Mouse (Mus musculus): ENCODE data around the gene Usp5. TPM values are rescaled to one million over a fixed set of nuclear protein-coding genes. Genes with fewer than 3 reads are reported as not detected.
A peak's percentile ranks its signal among the peaks of the same experiment; 100 is the strongest.

The Usp5 gene
- polyA plus RNA-seq, 2 experiments = 105 to 115 TPM

DNA sequence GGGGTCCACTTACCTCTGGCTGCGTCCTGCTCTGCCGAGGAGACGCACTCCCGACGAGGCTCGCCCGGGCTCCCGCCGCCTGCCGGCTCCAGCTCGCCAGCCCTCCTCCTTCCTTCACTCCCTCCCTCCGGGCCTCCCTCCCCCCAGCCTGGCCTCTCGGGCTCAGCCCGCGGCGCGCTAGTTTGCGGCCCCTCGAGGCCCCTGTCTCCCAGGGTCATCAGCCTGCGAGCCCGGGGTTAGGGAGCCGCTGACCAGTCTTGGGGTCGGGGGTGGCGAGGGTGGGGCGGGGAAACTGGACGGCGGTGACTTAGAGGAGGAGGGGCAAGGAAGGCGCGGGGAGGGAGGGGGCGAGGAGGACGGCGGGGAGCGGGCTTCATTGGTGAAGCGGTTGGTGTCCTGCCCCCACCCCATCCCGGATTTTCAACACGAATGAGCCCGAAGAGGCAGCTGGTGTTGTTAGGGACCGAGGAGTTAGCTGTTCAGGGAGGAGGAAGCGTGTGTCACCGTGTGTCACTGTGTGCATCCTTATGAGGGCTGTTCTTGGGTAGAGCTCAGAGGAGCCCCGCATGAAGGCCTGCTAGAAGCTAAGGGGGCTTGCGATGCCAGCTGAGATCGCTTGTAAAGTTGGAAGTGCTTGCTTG lies 34.5 kb upstream of the Usp5 start, which contains the start of gene Gpr162:
Gene Gpr162 (minus strand): TSS at position 326 of the 641 bp plus-strand sequence.
- peak within 1 kb of the TSS; percentile 56 for H3K4me3 ChIP-seq (replicated peaks; ENCODE audit: low read length)
- H3K9ac ChIP-seq (ENCODE audit: low read depth, low read length, severe bottlenecking) = peak within 1 kb of the TSS; percentile 65
- no peaks in the 10 kb centered on the region for H3K27me3 ChIP-seq (ENCODE audit: control insufficient read depth, insufficient read depth, low read length)
- DNase-seq (ENCODE audit: low spot score) = peak; percentile 60
- peak within 1 kb of the TSS; percentile 95 for H3K4me2 ChIP-seq (replicated peaks; ENCODE audit: low read depth, low read length, severe bottlenecking)
- 0 out of 2 replicates have a peak, but pooled peaks cover 8% of the 10 kb centered on the region for H3K36me3 ChIP-seq (ENCODE audit: control insufficient read depth, insufficient read depth, low read length)
- peak; percentile 73 for ATAC-seq (ENCODE audit: low FRiP score, low read depth)
- under 1% methylated on average over 23 of the region's 43 CpGs for WGBS
- 0 out of 2 replicates have a peak, but pooled peaks have one; percentile 1 for TF ChIP-seq POLR2A (IDR thresholded peaks at IDR 0.05; ENCODE audit: borderline replicate concordance, extremely low read depth, insufficient read depth, insufficient read length)
- H3K9me3 ChIP-seq (ENCODE audit: control insufficient read depth, low read length) = no peaks in the 10 kb centered on the region
- peak within 1 kb of the TSS; percentile 52; the same call in 1 of the 2 replicates for H3K27ac ChIP-seq (replicated peaks; ENCODE audit: low read depth, low read length)
- H3K4me1 ChIP-seq (ENCODE audit: control insufficient read depth, insufficient read depth, low read length) = peaks cover 17% of the 10 kb centered on the region; the same call in 1 of the 2 replicates

DNA sequence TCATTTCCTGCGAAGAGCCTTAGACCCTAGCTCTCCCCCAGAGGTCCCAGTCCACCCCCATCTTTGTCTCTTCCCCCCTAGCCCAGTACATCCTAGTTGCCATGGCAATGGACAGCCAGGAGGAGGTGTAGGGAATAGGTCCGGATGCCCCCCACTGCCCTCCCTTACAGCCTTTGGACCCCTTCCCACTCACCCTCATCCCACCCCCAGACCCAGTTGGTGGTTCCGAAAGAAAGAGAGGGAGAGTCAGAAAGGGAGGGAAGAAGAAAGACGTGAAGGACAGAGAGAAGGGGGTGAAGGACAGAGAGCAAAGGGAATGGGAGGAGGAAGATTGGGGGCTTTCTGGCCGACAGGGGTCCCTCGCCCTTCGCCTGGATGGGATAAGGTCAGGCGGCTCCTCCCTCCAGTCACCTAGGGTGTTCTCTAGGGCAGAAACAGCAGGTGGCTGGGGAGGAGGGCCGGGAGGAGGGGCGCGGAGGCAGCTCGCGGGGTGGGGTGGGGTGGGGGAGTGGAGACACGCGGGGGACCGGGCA lies 33.9 kb upstream of the Usp5 start:
- Histone ChIP-seq H3K27ac (replicated peaks; ENCODE audit: low read depth, low read length) (0 out of 2 replicates have a peak overlapping the region, but pooled peaks have one; percentile 26), H3K4me2 (replicated peaks; ENCODE audit: low read depth, low read length, severe bottlenecking) (peak overlapping the region; percentile 95), H3K4me3 (replicated peaks; ENCODE audit: low read length) (peak overlapping the region; percentile 56), H3K9ac (ENCODE audit: low read depth, low read length, severe bottlenecking) (peak overlapping the region; percentile 65), H3K27me3 (ENCODE audit: control insufficient read depth, insufficient read depth, low read length) (no peaks in the 10 kb centered on the region), H3K36me3 (ENCODE audit: control insufficient read depth, insufficient read depth, low read length) (0 out of 2 replicates have a peak, but pooled peaks cover 8% of the 10 kb centered on the region), H3K4me1 (ENCODE audit: control insufficient read depth, insufficient read depth, low read length) (peaks cover 23% of the 10 kb centered on the region; the same call in 1 of the 2 replicates), H3K9me3 (ENCODE audit: control insufficient read depth, low read length) (no peaks in the 10 kb centered on the region)
- no peak; the same call in 1 of the 2 replicates for ATAC-seq (ENCODE audit: low FRiP score, low read depth)
- 1% methylated on average over 8 of the region's 16 CpGs for WGBS
- no peak for DNase-seq (ENCODE audit: low spot score)
- 0 out of 2 replicates have a peak, but pooled peaks have one; percentile 0 for TF ChIP-seq POLR2A (IDR thresholded peaks at IDR 0.05; ENCODE audit: borderline replicate concordance, extremely low read depth, insufficient read depth, insufficient read length)

DNA sequence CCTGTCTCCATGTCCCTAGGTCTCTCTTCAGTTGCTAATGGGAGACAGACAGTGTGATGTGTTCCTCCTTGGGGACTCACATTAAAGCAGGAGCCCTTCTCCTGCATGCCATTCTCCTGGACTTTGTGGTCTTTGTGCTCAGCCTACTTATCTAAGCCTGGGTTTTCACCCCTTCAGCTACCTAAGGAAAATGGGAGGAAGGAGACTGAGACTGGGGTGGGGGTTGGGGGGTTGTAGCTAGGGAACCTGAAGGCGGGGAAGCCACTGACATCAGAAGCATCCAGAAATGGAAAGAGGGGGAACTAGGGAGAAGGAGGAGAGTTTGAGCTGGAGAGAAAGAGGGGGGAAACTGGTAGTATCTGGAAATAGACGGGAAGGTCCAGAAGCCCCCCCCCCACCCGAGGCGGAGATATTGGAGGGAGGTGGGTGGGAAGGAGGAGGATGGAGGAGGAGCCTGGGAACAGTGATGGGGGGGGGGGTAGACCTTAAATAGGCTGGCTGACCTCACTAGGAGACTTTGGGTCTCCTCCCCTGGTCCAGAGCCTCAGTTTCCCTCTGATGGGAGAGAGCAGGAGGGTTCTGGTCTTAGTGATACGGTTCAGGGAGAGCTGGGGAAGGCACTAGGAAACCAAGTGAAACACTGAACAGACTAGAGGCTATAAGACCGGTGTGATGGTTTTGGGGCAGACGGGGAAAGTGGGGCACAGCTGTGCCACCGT lies 33.3 kb upstream of the Usp5 start:
- Histone ChIP-seq H3K4me3 (replicated peaks; ENCODE audit: low read length) (peak overlapping the region; percentile 56), H3K4me2 (replicated peaks; ENCODE audit: low read depth, low read length, severe bottlenecking) (peak overlapping the region; percentile 95), H3K36me3 (ENCODE audit: control insufficient read depth, insufficient read depth, low read length) (0 out of 2 replicates have a peak, but pooled peaks cover 8% of the 10 kb centered on the region), H3K27ac (replicated peaks; ENCODE audit: low read depth, low read length) (no peak overlapping the region), H3K27me3 (ENCODE audit: control insufficient read depth, insufficient read depth, low read length) (no peaks in the 10 kb centered on the region), H3K9ac (ENCODE audit: low read depth, low read length, severe bottlenecking) (peak overlapping the region; percentile 65), H3K4me1 (ENCODE audit: control insufficient read depth, insufficient read depth, low read length) (peaks cover 26% of the 10 kb centered on the region; the same call in 1 of the 2 replicates), H3K9me3 (ENCODE audit: control insufficient read depth, low read length) (no peaks in the 10 kb centered on the region)
- no peak for TF ChIP-seq POLR2A (IDR thresholded peaks at IDR 0.05; ENCODE audit: borderline replicate concordance, extremely low read depth, insufficient read depth, insufficient read length)
- ATAC-seq (ENCODE audit: low FRiP score, low read depth) (no peak), DNase-seq (ENCODE audit: low spot score) (no peak)
- 15% methylated on average over 8 of the region's 8 CpGs for WGBS

DNA sequence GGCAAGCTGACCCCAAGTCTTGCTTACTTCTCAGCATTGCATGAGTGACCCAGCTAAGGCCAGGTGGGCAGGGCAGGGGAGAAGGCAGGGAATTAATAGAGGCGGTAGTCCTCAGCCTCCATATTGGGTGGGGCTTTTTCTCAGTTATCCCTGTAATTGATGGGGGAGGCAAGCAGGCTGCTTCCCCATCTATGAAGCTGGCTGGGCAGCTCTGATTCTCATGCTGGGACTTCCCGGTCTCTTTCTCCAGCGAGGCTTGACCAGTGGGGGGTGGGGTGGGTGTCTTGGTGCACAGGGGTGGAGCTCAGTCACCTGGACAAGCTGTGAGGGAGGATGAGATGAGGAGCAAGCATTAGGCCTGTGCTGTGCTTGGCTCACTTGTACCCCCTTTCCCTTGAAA lies 32.5 kb upstream of the Usp5 start:
- Histone ChIP-seq H3K9me3 (ENCODE audit: control insufficient read depth, low read length) (no peaks in the 10 kb centered on the region), H3K9ac (ENCODE audit: low read depth, low read length, severe bottlenecking) (no peak overlapping the region; the same call in 1 of the 2 replicates), H3K4me3 (replicated peaks; ENCODE audit: low read length) (no peak overlapping the region), H3K27ac (replicated peaks; ENCODE audit: low read depth, low read length) (no peak overlapping the region), H3K4me2 (replicated peaks; ENCODE audit: low read depth, low read length, severe bottlenecking) (no peak overlapping the region), H3K27me3 (ENCODE audit: control insufficient read depth, insufficient read depth, low read length) (no peaks in the 10 kb centered on the region), H3K36me3 (ENCODE audit: control insufficient read depth, insufficient read depth, low read length) (0 out of 2 replicates have a peak, but pooled peaks cover 8% of the 10 kb centered on the region), H3K4me1 (ENCODE audit: control insufficient read depth, insufficient read depth, low read length) (peaks cover 26% of the 10 kb centered on the region; the same call in 1 of the 2 replicates)
- DNase-seq (ENCODE audit: low spot score) = no peak
- ATAC-seq (ENCODE audit: low FRiP score, low read depth) = no peak
- TF ChIP-seq POLR2A (IDR thresholded peaks at IDR 0.05; ENCODE audit: borderline replicate concordance, extremely low read depth, insufficient read depth, insufficient read length) = no peak
- 48% methylated on average over 2 of the region's 3 CpGs for WGBS

DNA sequence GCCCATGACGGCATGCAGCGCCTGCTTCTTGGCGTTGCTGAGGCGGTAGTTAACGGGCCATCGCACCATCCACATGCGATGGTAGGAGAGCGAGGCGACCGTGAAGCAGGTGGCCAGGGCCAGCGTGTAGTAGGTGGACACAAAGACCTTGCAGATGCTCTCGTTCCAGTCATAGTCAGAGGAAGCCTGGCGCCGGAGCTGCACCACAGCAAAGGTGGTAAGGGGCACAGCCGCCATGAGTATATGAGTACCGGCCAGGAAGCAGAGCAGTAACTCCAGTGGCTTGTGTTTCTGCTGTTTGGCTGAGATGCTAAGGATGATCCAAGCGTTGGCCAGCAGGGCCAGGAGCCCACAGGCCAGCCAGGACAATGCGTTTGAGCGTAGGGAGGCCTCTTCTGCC lies 32.0 kb upstream of the Usp5 start:
- no peak overlapping the region for H3K4me3 ChIP-seq (replicated peaks; ENCODE audit: low read length)
- H3K4me2 ChIP-seq (replicated peaks; ENCODE audit: low read depth, low read length, severe bottlenecking) = no peak overlapping the region
- no peak for DNase-seq (ENCODE audit: low spot score)
- no peak overlapping the region for H3K27ac ChIP-seq (replicated peaks; ENCODE audit: low read depth, low read length)
- no peaks in the 10 kb centered on the region for H3K27me3 ChIP-seq (ENCODE audit: control insufficient read depth, insufficient read depth, low read length)
- no peaks in the 10 kb centered on the region for H3K9me3 ChIP-seq (ENCODE audit: control insufficient read depth, low read length)
- H3K36me3 ChIP-seq (ENCODE audit: control insufficient read depth, insufficient read depth, low read length) = 0 out of 2 replicates have a peak, but pooled peaks cover 8% of the 10 kb centered on the region
- H3K9ac ChIP-seq (ENCODE audit: low read depth, low read length, severe bottlenecking) = no peak overlapping the region; the same call in 1 of the 2 replicates
- H3K4me1 ChIP-seq (ENCODE audit: control insufficient read depth, insufficient read depth, low read length) = peaks cover 26% of the 10 kb centered on the region; the same call in 1 of the 2 replicates
- 77% methylated on average over 19 of the region's 19 CpGs for WGBS
- no peak for ATAC-seq (ENCODE audit: low FRiP score, low read depth)
- no peak for TF ChIP-seq POLR2A (IDR thresholded peaks at IDR 0.05; ENCODE audit: borderline replicate concordance, extremely low read depth, insufficient read depth, insufficient read length)
